Mouse (Mus musculus) CD4-positive helper T cell, adult 2 months (primary cell): ENCODE data around the gene Agap1.

Source experiments
- DNase-seq: peaks from one replicate; pipeline ENCODE4 v3.0.0-alpha.2; 2012; ENCODE audit warnings: low read depth, missing footprints, low spot score

Agap1 gene

GRCm38 (mm10) chr1:89751344-89751743 lies 296.7 kb downstream of the Agap1 start:
- DNase-seq, result no peak

DNA sequence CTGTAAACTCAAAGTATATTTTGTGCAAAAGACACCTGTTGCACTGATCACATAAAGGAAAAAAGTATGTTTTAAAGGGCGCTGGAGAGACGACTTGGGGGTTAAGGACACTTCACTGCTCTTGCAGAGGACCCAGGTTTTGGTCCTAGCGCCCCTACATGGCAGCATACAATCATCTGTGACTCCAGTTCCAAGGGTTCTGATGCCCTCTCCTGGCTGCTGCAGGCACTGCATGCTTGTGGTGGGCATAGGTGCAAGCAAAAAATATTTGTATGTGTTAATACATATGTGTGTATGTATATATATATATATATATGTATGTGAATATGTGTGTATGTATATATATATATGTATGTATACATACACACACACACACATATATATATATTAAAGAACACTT lies 298.1 kb downstream of the Agap1 start:
- DNase-seq, result no peak

- no peak for DNase-seq
Observed at GRCm38 (mm10) chr1:89755358-89755757, 300.8 kb downstream of the Agap1 start.

DNA sequence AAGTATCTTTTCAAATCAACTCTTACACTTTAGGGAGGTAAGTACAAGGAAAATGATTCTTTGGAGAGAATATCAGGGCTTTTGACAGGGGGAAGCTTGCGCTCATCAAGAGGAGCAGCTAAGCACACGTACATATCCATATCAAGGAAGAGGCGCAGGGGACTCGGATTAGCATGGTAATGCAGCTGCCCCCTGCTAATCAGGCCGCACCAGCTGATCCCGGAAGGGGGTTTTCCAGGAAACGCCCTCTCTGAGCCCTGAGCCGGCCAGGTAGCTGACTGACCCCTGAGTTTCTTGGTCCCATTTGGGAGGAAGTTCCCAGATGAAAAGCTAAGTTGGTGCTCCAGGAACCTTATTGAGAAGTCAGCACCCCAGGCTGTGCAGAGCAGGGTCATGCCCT lies 301.8 kb downstream of the Agap1 start:
- DNase-seq, result no peak

- DNase-seq, result no peak
Observed at GRCm38 (mm10) chr1:89757545-89757944, 302.9 kb downstream of the Agap1 start.

- DNase-seq, result no peak
Observed at GRCm38 (mm10) chr1:89763912-89764311, 309.3 kb downstream of the Agap1 start.

DNA sequence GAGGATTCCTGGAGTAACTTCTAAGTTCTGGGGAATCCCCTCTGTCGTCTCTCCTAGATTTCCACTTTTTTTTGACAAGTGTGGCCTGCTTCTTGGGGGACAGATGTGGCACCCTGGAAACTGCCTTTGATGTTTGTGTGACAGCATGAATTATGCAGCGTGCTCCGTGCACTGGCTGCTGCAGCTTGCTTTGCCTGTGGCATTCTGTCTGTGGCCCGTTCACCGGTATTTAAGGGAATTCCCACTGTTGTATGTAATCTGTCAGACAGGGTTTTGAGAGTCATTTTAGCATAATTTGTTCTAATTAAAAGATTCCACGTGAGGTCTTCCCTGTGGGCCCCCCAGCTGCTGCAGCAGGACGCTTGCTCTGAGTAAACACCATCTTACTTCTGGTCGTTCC lies 312.3 kb downstream of the Agap1 start:
- DNase-seq, result no peak

DNA sequence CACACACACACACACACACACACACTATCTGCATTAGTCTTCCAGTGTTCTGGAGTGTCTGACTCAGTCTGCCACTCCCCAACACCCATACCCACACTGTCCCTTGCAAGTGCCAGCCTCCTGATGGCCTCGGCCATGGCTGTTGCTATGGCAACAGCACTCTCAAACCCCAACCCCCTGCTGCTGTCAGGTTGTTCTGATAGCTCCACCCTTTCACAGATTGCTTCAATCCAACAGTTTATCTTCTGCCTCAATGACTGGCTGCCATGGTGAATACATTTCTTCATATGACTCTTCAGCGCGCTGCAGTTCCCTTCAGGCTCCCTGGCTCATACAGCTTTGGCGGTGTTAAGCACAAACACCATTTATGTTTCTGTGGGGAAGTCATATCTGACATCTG lies 315.0 kb downstream of the Agap1 start:
- DNase-seq, result no peak

DNA sequence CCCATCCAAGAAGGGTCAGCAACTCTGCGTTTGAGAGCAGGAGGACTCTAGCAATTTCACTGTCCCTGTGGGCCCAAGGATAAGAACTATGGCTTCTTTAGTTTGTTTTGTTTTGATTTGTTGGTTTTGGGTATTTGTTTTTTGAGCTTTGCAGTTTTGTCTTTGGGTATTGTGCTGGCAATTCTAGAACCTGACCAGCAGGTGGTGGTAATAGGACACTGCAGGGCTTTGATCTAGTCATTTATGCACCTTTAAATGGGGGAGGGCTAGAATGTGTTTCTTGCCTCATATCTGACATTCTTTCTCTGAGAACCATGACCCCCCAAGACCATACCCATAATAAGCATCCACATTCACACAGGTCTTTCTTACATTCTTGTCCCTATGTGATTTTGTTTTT lies 315.7 kb downstream of the Agap1 start:
- DNase-seq, result no peak

- no peak for DNase-seq
Observed at GRCm38 (mm10) chr1:89775750-89776149, 321.1 kb downstream of the Agap1 start.

- DNase-seq, result no peak
Observed at GRCm38 (mm10) chr1:89780675-89781074, 326.1 kb downstream of the Agap1 start.

GRCm38 (mm10) chr1:89781861-89782260 lies 327.3 kb downstream of the Agap1 start:
- no peak for DNase-seq

DNA sequence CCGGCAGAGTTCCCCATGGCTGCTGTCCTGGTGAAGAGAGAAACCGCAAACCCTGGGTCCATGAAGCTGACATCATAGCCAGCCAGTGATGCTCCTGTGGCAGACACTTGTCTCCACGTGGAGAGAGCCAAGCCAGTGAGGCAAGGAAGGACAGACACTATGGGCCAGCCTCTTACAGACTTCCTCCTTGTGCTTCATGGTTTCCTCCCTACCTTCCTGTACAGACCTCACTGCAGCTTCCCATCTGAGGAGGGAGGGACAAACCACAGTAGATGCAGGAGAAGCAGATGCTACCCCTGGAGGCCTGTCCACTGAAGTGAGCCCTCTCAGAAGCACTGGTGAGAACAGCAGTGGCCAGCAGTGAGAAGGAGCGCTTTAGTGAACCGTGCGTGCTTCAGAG lies 332.2 kb downstream of the Agap1 start:
- no peak for DNase-seq

DNA sequence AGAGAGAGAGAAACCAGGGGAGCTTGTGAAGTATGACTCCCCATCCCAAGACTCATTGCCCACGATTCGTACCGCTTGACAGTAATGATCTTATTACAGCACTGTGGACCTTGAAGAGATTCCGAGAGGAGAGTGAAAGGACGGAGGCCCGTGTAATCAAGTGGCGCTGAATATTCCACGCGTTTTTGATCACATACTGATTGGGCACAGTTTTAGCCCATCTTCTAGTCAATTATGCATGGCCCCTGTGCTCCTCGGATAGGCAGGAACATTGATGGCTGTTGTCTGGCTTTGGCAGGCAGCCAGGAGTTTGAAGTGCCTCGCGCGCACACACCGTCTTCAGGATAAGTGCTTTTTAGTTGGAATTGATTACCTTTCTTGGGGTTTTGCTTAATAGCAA lies 344.1 kb downstream of the Agap1 start:
- no peak for DNase-seq

GRCm38 (mm10) chr1:89801506-89801905 lies 346.9 kb downstream of the Agap1 start:
- no peak for DNase-seq

DNA sequence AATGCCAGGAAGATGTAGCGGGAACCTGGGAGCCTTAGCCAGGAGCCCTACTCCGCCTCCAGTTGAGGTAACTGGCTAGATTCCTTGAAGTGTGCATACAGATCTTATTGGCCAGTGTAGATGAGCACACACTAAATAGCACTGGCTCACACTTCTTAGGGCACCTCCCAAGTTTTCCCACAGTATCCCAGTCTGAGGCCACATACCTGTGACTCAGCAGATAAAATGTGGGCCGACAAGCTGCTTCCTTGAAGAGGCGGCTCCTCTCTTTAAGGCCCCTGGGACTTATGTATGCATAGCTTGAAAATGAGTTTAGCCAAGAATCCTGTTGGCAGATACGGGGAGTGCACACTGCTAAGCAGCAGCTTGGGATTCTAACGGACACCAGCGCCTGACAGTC lies 350.4 kb downstream of the Agap1 start:
- no peak for DNase-seq

DNA sequence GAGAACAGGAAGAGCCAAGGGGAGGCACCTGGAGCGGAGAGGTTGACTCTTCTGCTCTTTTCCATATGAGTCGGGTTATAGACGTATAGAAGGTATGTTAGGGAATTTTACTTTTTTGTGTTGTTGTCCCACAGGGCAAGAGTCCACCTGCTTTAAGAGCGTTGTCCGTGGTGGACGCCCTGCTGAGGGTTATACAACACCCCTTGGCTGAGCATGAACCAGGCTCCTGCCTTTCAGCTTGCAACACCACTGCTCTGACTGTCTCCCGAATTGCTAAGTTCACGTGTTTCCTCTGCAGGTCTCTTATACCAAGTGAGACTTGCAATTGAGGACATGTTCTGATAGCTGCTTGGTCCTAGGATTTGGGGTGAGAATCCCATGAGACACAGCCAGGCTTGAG lies 358.2 kb downstream of the Agap1 start:
- no peak for DNase-seq

DNA sequence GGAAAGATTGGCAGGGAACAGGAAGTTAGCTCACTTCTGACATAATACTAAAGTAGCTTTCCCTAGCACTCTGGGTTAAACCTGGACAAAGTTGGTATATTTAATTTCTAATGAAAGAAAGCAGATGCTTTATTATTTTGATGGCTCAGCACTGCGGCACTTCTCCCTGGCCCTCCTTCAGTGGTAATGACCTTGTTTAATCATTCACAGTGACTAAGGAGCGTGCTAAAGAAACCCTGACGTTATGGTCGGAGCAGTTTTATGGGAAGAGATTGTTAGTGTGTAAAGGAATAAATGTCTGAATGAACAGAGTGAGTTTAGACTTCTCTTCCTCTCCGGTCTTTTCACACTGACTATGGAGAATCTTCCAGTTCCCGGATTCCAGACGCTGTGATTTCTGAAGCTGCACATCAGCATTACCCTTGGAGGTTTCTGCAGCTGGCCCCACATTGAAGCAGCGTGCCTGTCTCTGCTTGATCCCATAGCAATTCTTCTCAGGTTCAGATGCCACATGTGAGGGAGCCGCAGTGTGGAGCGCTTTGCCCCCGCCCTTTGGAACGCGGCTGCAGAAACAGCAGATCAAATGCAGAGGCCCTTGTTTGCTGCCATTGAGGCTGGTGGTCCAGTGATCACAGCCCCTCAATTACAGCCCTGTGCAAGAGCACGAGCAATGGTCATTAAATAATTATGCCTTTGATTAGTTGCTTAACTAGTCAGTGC lies 362.0 kb downstream of the Agap1 start:
- DNase-seq, result no peak

DNA sequence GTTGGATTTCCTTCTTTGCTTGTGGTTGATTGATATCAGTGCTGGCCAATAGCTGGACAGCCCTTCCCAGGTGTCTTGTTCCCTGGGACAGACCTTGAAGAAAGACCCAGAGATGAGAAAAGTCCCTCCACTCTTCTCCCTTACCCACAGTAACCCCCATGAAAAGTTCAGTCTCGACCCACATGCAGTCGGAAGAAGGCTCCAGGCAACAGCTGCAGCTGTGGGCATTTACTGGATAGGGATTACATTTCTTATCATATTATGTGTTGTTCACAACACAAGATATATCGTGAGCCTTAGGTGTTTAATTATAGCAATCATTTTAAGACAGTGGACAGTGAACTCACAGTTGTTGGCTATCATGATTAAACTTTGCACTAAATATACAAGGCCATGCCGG lies 367.2 kb downstream of the Agap1 start:
- DNase-seq, result no peak

DNA sequence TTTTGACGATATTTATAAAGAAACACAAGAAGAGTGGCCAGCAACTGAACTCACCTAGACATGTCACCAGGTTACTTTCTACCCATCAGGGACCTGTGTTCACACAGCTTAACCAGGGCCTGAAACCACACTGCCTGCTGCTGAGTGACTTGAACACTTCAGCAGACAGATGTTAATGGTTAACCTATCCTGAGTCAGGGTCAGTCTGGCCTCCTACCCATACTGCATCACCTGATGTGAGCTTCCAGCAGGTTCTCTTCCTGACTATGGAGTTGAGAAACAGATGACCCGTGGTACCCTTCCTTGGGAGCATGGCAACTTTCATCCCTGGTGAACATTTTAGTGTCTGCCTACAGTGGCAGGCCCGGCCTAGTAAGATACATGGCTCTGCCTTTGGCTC lies 367.8 kb downstream of the Agap1 start:
- DNase-seq, result no peak

- DNase-seq, result no peak
Observed at GRCm38 (mm10) chr1:89823036-89823435, 368.4 kb downstream of the Agap1 start.

GRCm38 (mm10) chr1:89827051-89827450 lies 372.4 kb downstream of the Agap1 start:
- no peak for DNase-seq

DNA sequence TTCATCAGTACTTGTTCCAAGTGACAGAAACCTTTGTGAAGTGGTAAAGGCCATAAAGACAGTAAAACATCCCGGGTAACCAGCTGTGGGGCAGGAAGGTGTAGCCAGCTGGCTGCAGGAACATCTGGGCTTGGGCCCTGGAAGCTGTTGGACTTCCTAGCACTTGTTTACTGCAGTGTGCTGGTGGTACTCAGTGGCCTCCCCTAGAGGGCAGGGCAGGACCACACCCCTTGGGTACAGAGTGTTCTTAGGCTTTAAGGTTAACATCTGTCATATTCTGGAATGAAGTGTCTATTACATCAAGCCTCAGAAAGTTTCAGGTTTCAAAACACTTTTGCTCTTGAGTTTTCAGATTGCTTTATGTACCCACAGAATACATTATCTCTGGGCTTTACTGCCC lies 376.5 kb downstream of the Agap1 start:
- DNase-seq, result no peak

DNA sequence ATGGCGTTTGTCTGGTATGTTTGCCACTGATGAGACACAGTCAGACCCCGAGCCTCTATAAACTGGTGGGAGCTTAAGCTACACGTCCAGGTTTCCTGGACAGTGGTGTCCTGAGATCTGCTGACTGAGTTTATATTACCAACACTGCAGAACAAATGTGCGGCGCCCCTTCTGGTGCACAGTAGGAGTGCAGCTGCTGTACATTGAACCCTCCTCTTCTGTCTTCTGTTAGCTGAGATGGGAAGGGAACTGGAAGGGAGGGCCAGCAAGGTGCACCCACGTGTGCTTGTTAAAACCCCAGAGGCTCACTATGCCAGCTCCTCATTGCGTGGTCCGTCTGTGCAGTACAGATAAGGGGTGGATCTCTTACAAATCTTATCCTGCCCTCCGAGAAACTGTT lies 389.5 kb downstream of the Agap1 start:
- no peak for DNase-seq
